Mouse (Mus musculus): ENCODE data around the gene Ybx2. TPM values are rescaled to one million over a fixed set of nuclear protein-coding genes. Genes with fewer than 3 reads are reported as not detected.

Gene Ybx2
- total RNA-seq, 2 experiments from 2014 or later, result 4.6 to 14.7 TPM

- intact Hi-C loops (cut with DNase I), result loop anchor here (1.0 to 2.0 kb wide), 2 partner anchors 11 to 60 kb away; partner anchors contain the start of genes Eif5a and Gabarap
- peak; percentile 98 to 99 for DNase-seq (ENCODE audit: low spot score in 2 of 2)
Measured at GRCm38 (mm10) chr11:69980196-69981140, 44.9 kb downstream of the Ybx2 start.

GRCm38 (mm10) chr11:69981141-69981762 lies 45.7 kb downstream of the Ybx2 start, which contains the start of gene Ctdnep1:
Gene Ctdnep1 (plus strand): TSS chr11:69981156.
- peak; percentile 43 to 49 for DNase-seq (ENCODE audit: low spot score in 2 of 2)
- intact Hi-C loops (cut with DNase I), result loop anchor here (2.0 kb wide), 1 partner anchor 60 kb away; the partner anchor contains the start of gene Eif5a

GRCm38 (mm10) chr11:69982225-69982624 lies 46.6 kb downstream of the Ybx2 start, which contains the start of gene Elp5:
Gene Elp5 (minus strand): TSS chr11:69982517.
- no peak for DNase-seq (ENCODE audit: low spot score in 2 of 2)
- intact Hi-C loops (cut with DNase I), result no loop called here

- intact Hi-C loops (cut with DNase I), result no loop called here
- no peak for DNase-seq (ENCODE audit: low spot score in 2 of 2)
Measured at GRCm38 (mm10) chr11:69982877-69983276, 47.3 kb downstream of the Ybx2 start.

GRCm38 (mm10) chr11:69983377-69983776 lies 47.8 kb downstream of the Ybx2 start:
- intact Hi-C loops (cut with DNase I), result no loop called here

GRCm38 (mm10) chr11:69984431-69984830 lies 48.8 kb downstream of the Ybx2 start:
- DNase-seq (ENCODE audit: low spot score in 2 of 2), result no peak
- intact Hi-C loops (cut with DNase I), result no loop called here

More at GRCm38 (mm10) chr11:69983377-69983776, 47.8 kb downstream of the Ybx2 start:
- no peak for DNase-seq (ENCODE audit: low spot score in 2 of 2)

- intact Hi-C loops (cut with DNase I), result no loop called here
- no peak for DNase-seq (ENCODE audit: low spot score in 2 of 2)
Measured at GRCm38 (mm10) chr11:69989949-69990348, 54.4 kb downstream of the Ybx2 start.

Small RNA genes within 50 kb of the gene (microRNA-seq; reads per million reads assigned to microRNA genes)
- not detected for gene Gm44349

Other genes starting within 250 kb of the Ybx2 start
- gene Tnfsf12, start 239.9 kb upstream of the Ybx2 start, total RNA-seq (2021), result 10 to 100 TPM in 1 of 2 experiments, 1 to 10 TPM in 1; 7.2 to 12.3 TPM
- gene Tnfsfm13, start 239.7 kb upstream of the Ybx2 start, total RNA-seq (2021), result 1 to 10 TPM; 1.7 to 3.0 TPM
- gene Polr2a, start 177.2 kb upstream of the Ybx2 start, total RNA-seq (2021), result 10 to 100 TPM; 53.5 to 59.7 TPM
- not detected for gene Slc35g3, start 173.8 kb upstream of the Ybx2 start, total RNA-seq (2021)
- gene Zbtb4, start 169.9 kb upstream of the Ybx2 start, total RNA-seq (2021), result 100 to 1,000 TPM; 122 to 127 TPM
- gene Chrnb1, start 139.9 kb upstream of the Ybx2 start, total RNA-seq (2021), result under 1 TPM; 0.66 to 0.81 TPM
- gene Fgf11, start 133.9 kb upstream of the Ybx2 start, total RNA-seq (2021), result 10 to 100 TPM; 14.1 to 18.7 TPM
- gene Tmem102, start 130.2 kb upstream of the Ybx2 start, total RNA-seq (2021), result not detected
- not detected for gene Gm39566, start 120.5 kb upstream of the Ybx2 start, total RNA-seq (2021)
- not detected for gene Spem2, start 117.3 kb upstream of the Ybx2 start, total RNA-seq (2021)
- under 1 TPM; 0.52 TPM for gene Spem1, start 113.6 kb upstream of the Ybx2 start, total RNA-seq (2021)
- 100 to 1,000 TPM; 239 to 241 TPM for gene Nlgn2, start 98.0 kb upstream of the Ybx2 start, total RNA-seq (2021)
- 100 to 1,000 TPM; 111 to 130 TPM for gene Tmem256, start 97.3 kb upstream of the Ybx2 start, total RNA-seq (2021)
- gene Plscr3, start 89.4 kb upstream of the Ybx2 start, total RNA-seq (2021), result 10 to 100 TPM; 18.4 to 18.7 TPM
- not detected for gene Tnk1, start 77.1 kb upstream of the Ybx2 start, total RNA-seq (2021)
- not detected for gene Tmem95, start 57.8 kb upstream of the Ybx2 start, total RNA-seq (2021)
- gene Kctd11, start 54.4 kb upstream of the Ybx2 start, total RNA-seq (2021), result 1 to 10 TPM in 1 of 2 experiments, under 1 TPM in 1; 0.93 to 1.3 TPM
- gene Acap1, start 40.3 kb upstream of the Ybx2 start, total RNA-seq (2021), result under 1 TPM in 1 of 2 experiments, not detected in 1; 0.27 TPM
- under 1 TPM in 1 of 2 experiments, not detected in 1; 0.64 TPM for gene 2810408A11Rik, start 34.8 kb upstream of the Ybx2 start, total RNA-seq (2021)
- gene Neurl4, start 34.7 kb upstream of the Ybx2 start, total RNA-seq (2021), result 100 to 1,000 TPM; 114 to 121 TPM
- 10 to 100 TPM; 25.9 to 32.4 TPM for gene Gps2, start 21.9 kb upstream of the Ybx2 start, total RNA-seq (2021)
- gene Eif5a, start 13.8 kb upstream of the Ybx2 start, total RNA-seq (2021), result 100 to 1,000 TPM; 406 to 453 TPM
- gene Slc2a4, start 12.4 kb downstream of the Ybx2 start, total RNA-seq (2021), result 1 to 10 TPM; 3.6 to 4.4 TPM
- gene Cldn7, start 29.0 kb downstream of the Ybx2 start, total RNA-seq (2021), result not detected
- 100 to 1,000 TPM; 112 to 128 TPM for gene Ctdnep1, start 45.4 kb downstream of the Ybx2 start, total RNA-seq (2021)
- 10 to 100 TPM; 79.2 to 88.5 TPM for gene Elp5, start 46.7 kb downstream of the Ybx2 start, total RNA-seq (2021)
- gene Gabarap, start 55.3 kb downstream of the Ybx2 start, total RNA-seq (2021), result 100 to 1,000 TPM; 199 to 219 TPM
- 10 to 100 TPM; 41.3 to 46.1 TPM for gene Phf23, start 60.0 kb downstream of the Ybx2 start, total RNA-seq (2021)
- gene Dvl2, start 64.8 kb downstream of the Ybx2 start, total RNA-seq (2021), result 10 to 100 TPM; 25.4 to 36.0 TPM
- 10 to 100 TPM; 54.3 to 58.5 TPM for gene Acadvl, start 79.6 kb downstream of the Ybx2 start, total RNA-seq (2021)
- gene Dlg4, start 81.1 kb downstream of the Ybx2 start, total RNA-seq (2021), result 100 to 1,000 TPM; 867 to 894 TPM
- gene Asgr1, start 118.3 kb downstream of the Ybx2 start, total RNA-seq (2021), result 1 to 10 TPM in 1 of 2 experiments, under 1 TPM in 1; 0.99 to 1.1 TPM
- not detected for gene Asgr2, start 156.8 kb downstream of the Ybx2 start, total RNA-seq (2021)
- gene Mgl2, start 194.5 kb downstream of the Ybx2 start, total RNA-seq (2021), result 1 to 10 TPM in 1 of 2 experiments, under 1 TPM in 1; 0.72 to 1.4 TPM
- gene Clec10a, start 220.4 kb downstream of the Ybx2 start, total RNA-seq (2021), result 1 to 10 TPM; 1.3 to 1.8 TPM

Data from left cerebral cortex, postnatal 36 days (tissue).